Mouse (Mus musculus) lung, embryonic 15.5 days (tissue): Measurements from ENCODE around the gene N4bp1. TPM values are rescaled to one million over a fixed set of nuclear protein-coding genes. Genes with fewer than 3 reads are reported as not detected.

Experiments
- ATAC-seq: fragments of 200-750 bp; cut with Nextera tagmentation; 2 replicates; pipeline ENCODE4 v1.8.0; 2017; ENCODE audit warnings: moderate number of reproducible peaks, borderline replicate concordance; ENCODE audit not compliant: low FRiP score, low TSS enrichment; ENCODE audit errors: extremely low read depth
- H3K27ac ChIP-seq: fragments of 300-500 bp; sonication (generic); 2 replicates; pipeline ENCODE4 v1.5.1; 2015; ENCODE audit warnings: moderate library complexity, mild to moderate bottlenecking, inconsistent platforms
- H3K27me3 ChIP-seq: fragments of 300-500 bp; sonication (generic); 2 replicates; pipeline ENCODE4 v1.6.1; 2015; ENCODE audit warnings: inconsistent platforms
- H3K36me3 ChIP-seq: fragments of 300-500 bp; sonication (generic); 2 replicates; pipeline ENCODE4 v1.6.1; 2015; ENCODE audit warnings: inconsistent platforms
- H3K4me1 ChIP-seq: fragments of 300-500 bp; sonication (generic); 2 replicates; pipeline ENCODE4 v1.6.1; 2015; ENCODE audit warnings: inconsistent platforms
- H3K4me2 ChIP-seq: fragments of 300-500 bp; sonication (generic); 2 replicates; pipeline ENCODE4 v1.6.1; 2015; ENCODE audit warnings: inconsistent platforms, mild to moderate bottlenecking, moderate library complexity
- H3K4me3 ChIP-seq: fragments of 300-500 bp; sonication (generic); 2 replicates; pipeline ENCODE4 v1.5.1; 2015; ENCODE audit warnings: mild to moderate bottlenecking, inconsistent platforms
- H3K9ac ChIP-seq: fragments of 300-500 bp; sonication (generic); 2 replicates; pipeline ENCODE4 v1.6.1; 2015; ENCODE audit warnings: inconsistent platforms
- H3K9me3 ChIP-seq: fragments of 300-500 bp; sonication (generic); 2 replicates; pipeline ENCODE4 v1.6.1; 2016; ENCODE audit warnings: inconsistent platforms
- whole genome bisulfite sequencing: fragments of 180-500 bp; shearing (Covaris S2); methylation state at CpG from one replicate; pipeline ENCODE4 v1.1.7; 2015; 5-methylcytosine and 5-hydroxymethylcytosine counted together
- polyA plus RNA-seq: library from polyadenylated mRNA; unstranded; fragments of >200 nt; fragmentation: Nextera tagmentation; extraction: Ambion mirVana; gene quantifications from 2 replicates; pipeline ENCODE4 v1.2.1, GENCODE M21; 2015

N4bp1 gene
- polyA plus RNA-seq, 1 experiment from 2014 or later = 8.8 TPM

DNA sequence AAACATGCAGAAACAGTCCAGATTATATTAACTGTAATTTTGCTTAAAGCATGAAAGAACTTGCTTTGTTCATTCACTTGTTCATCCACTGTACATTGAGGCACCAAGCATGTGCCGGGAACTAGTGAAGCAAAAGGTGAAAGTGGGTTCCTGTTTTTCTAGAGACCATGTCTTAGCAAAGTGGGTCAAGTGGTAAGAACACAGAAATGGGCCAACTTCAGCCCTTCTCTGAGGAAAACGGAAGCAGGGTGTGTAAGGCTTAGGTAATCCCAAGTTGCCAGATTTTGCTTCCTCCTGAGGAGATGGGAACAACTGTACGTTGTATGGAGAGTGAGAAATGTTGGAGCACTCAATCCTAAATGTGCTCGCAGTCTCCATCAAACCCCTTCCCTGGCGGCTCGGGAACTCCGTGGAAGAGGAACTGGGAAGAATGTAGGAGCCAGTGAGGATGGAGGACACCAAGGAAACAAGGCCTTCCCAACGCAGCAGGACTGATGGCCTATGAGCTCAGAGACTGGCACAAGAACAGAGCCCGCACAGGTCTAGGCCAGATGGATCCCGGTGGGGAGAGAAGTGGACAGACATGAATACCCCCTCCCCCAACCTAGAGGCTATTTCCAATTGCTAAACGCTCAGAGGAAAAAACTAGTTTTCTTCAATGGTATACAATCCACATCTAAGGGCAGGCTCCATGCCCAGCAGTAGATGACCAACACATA is 12.8 kb downstream of the N4bp1 start:
- H3K9me3 ChIP-seq = no peaks in the 10 kb centered on the region
- no peak overlapping the region for H3K4me3 ChIP-seq
- no peak overlapping the region for H3K4me2 ChIP-seq
- H3K9ac ChIP-seq = no peak overlapping the region
- peaks cover 18% of the 10 kb centered on the region for H3K4me1 ChIP-seq
- WGBS = 87% methylated on average over 11 of the region's 11 CpGs
- no peak for ATAC-seq
- no peaks in the 10 kb centered on the region for H3K27me3 ChIP-seq
- no peaks in the 10 kb centered on the region for H3K36me3 ChIP-seq
- no peak overlapping the region for H3K27ac ChIP-seq

DNA sequence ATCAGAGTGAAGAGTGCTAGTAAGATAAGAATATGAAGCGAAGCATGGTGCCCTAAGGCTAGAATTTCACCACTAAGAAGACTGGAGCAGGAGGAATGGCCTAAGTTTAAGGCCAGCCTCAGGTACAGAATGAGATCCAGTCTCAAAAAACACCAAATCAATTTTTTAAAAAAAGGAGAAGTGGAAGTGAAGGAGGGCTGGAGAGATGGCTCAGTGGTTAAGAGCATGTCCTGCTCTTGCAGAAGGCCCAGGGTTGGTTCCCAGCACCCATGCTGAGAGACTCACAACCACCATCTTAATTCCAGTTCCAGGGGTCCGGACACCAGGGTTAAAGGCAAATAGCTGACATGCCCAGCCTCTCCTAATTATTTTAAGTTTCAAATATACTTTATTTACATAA is 13.6 kb downstream of the N4bp1 start:
- Histone ChIP-seq H3K27me3 (no peaks in the 10 kb centered on the region), H3K9ac (no peak overlapping the region), H3K4me1 (peaks cover 18% of the 10 kb centered on the region), H3K4me3 (no peak overlapping the region), H3K27ac (no peak overlapping the region), H3K36me3 (no peaks in the 10 kb centered on the region), H3K9me3 (no peaks in the 10 kb centered on the region), H3K4me2 (no peak overlapping the region)
- no peak for ATAC-seq
- WGBS = 90% methylated on average over 2 of the region's 2 CpGs

DNA sequence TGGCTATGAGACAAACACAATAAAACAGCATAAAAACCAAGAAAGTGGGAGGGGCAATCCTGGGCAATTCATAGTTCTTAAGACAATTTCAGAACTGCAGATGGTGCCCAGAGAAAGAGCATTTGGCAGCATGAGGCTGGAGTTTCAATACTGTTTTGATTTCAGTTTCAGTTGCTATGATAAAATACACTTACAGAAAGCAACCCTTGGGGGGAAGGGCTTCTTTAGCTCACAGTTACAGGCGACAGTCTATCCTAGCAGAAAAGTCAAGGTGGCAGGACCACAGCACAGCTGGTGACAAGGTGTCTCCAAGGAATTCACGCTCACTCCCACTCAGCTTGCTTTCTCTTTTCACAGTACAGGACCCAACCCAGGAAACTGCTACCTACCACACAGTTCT is 14.3 kb downstream of the N4bp1 start:
- 63% methylated on average over 2 of the region's 2 CpGs for WGBS
- H3K4me2 ChIP-seq = no peak overlapping the region
- no peaks in the 10 kb centered on the region for H3K9me3 ChIP-seq
- H3K27ac ChIP-seq = no peak overlapping the region
- no peak overlapping the region for H3K9ac ChIP-seq
- H3K4me1 ChIP-seq = peaks cover 18% of the 10 kb centered on the region
- no peaks in the 10 kb centered on the region for H3K36me3 ChIP-seq
- no peak overlapping the region for H3K4me3 ChIP-seq
- no peaks in the 10 kb centered on the region for H3K27me3 ChIP-seq
- ATAC-seq = no peak

DNA sequence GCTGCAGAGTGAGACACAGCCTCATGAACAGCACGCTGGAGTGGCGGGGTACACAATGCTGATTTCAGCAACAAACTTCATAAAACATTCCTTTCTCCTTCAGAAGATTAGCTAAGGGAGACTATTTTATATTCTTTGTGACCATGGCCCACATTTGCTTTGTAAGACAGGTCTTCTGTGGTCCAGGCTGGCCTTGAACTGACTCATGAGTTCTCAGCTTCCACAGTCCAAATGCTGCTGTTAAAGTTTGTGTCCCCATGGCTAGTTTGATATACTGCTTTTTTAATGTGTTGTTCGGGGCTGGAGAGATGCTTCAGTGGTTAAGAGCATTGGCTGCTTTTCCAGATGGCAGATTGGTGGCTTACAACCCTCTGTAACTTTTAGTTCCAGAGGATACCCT is 17.0 kb downstream of the N4bp1 start:
- H3K27me3 ChIP-seq = no peaks in the 10 kb centered on the region
- ATAC-seq = no peak
- no peak overlapping the region for H3K4me3 ChIP-seq
- H3K4me1 ChIP-seq = peaks cover 13% of the 10 kb centered on the region
- H3K9me3 ChIP-seq = no peaks in the 10 kb centered on the region
- WGBS = 81% methylated on average over 3 of the region's 3 CpGs
- H3K27ac ChIP-seq = no peak overlapping the region
- H3K9ac ChIP-seq = no peak overlapping the region
- no peaks in the 10 kb centered on the region for H3K36me3 ChIP-seq
- no peak overlapping the region for H3K4me2 ChIP-seq

DNA sequence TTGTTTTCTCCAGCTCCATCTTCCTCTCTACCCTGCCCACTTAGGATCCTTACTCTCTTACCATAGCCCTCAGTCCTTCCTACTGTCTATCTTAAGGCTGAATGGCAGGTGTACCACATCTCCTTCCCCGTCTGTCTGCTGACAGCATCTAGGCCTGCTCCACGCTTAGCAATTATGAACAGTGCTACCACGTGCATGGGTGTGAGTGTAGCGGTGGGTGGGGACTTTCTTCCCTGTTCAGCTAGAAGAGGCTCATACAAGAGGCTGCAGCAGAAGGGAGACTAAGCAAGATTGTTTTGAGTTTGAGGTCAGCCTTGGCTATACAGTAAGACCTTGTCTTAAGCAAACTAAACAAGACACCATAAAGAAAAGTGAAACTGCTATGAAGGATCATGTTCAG is 20.3 kb downstream of the N4bp1 start:
- Histone ChIP-seq H3K27ac (no peak overlapping the region), H3K9ac (no peak overlapping the region), H3K4me1 (0 out of 2 replicates have a peak, but pooled peaks cover 4% of the 10 kb centered on the region), H3K36me3 (peaks cover 11% of the 10 kb centered on the region), H3K4me3 (no peak overlapping the region), H3K9me3 (no peaks in the 10 kb centered on the region), H3K27me3 (no peaks in the 10 kb centered on the region), H3K4me2 (no peak overlapping the region)
- ATAC-seq = no peak
- WGBS = 75% methylated on average over 4 of the region's 4 CpGs

DNA sequence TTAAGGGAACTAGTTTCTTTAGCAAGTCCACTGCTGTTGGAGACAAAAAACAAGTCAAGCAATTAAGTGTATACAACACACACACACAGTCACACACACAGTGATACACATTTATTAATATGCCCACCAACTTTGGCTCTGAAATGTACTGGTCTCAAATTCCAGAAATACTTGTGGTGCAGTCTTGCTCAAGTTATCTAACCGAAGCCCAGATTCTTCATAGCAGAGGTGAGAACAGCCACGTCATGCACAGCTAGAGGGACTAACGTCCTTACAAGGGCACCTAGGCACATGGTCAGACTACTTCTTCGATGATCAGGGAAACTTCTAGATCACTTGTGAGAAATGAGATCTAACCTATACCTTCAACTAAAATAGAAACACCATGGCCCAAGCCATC is 22.2 kb downstream of the N4bp1 start:
- ATAC-seq = no peak
- H3K9me3 ChIP-seq = no peaks in the 10 kb centered on the region
- no peak overlapping the region for H3K9ac ChIP-seq
- no peak overlapping the region for H3K27ac ChIP-seq
- no peak overlapping the region for H3K4me3 ChIP-seq
- no peaks in the 10 kb centered on the region for H3K27me3 ChIP-seq
- H3K4me2 ChIP-seq = no peak overlapping the region
- H3K4me1 ChIP-seq = 0 out of 2 replicates have a peak, but pooled peaks cover 5% of the 10 kb centered on the region
- 47% methylated on average over 4 of the region's 4 CpGs for WGBS
- H3K36me3 ChIP-seq = peaks cover 16% of the 10 kb centered on the region

DNA sequence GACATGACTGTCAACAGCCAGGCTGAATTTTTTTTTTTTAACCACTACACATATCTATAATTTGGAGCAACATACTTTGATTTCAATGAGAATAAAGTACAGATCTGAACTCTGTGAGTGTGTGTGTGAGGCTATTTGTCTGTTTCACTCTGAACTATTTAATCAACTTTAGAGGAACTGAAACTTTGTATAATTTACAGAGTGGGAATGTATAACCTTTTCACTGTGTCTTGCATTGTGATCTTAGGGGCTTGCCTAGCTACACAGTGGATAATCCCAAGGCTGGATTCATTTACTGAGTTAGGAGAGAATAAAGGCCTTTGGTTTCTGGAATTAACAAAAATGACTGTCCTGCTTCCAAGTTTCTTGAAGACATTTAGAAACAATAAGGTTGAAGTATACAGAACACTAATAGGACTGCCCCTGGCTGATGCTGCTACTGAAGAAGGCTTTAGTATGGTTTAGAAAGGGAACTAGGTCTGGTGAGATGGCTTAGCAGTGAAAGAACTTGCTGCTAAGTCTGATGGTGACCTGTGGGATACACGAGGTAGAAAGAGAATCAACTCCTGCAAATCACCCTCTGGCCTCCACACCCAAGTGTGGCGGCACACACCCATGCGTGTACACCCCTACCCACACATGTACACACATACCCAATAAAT is 22.8 kb downstream of the N4bp1 start:
- no peak overlapping the region for H3K9ac ChIP-seq
- no peak overlapping the region for H3K4me3 ChIP-seq
- no peaks in the 10 kb centered on the region for H3K27me3 ChIP-seq
- H3K4me2 ChIP-seq = no peak overlapping the region
- no peak for ATAC-seq
- H3K36me3 ChIP-seq = peaks cover 16% of the 10 kb centered on the region
- no peak overlapping the region for H3K27ac ChIP-seq
- no peaks in the 10 kb centered on the region for H3K9me3 ChIP-seq
- H3K4me1 ChIP-seq = 0 out of 2 replicates have a peak, but pooled peaks cover 8% of the 10 kb centered on the region
- WGBS = 83% methylated on average over 3 of the region's 3 CpGs

DNA sequence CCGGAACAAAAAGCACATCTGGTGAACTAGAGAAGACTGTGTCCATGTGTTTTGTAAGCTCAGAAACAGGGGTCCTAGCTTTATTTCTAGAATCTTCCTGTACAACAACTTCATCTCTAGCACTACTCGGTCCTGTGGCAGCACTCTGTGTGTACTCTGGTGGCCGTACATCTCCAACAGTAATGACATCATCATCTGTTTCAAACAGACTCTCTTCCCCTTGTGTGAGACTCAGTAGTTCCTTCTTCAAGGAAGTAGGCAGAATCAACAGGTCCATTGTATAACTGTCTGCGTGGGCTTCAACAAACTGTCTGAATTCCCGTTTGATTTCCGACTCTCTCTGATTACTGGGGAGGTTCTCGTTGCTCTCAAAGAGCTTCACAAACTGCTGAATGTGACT is 23.5 kb downstream of the N4bp1 start:
- H3K4me3 ChIP-seq = no peak overlapping the region
- no peak overlapping the region for H3K4me2 ChIP-seq
- H3K36me3 ChIP-seq = peaks cover 16% of the 10 kb centered on the region
- ATAC-seq = no peak
- H3K27ac ChIP-seq = no peak overlapping the region
- no peak overlapping the region for H3K9ac ChIP-seq
- H3K4me1 ChIP-seq = 0 out of 2 replicates have a peak, but pooled peaks cover 8% of the 10 kb centered on the region
- H3K27me3 ChIP-seq = no peaks in the 10 kb centered on the region
- H3K9me3 ChIP-seq = no peaks in the 10 kb centered on the region
- 66% methylated on average over 7 of the region's 7 CpGs for WGBS

DNA sequence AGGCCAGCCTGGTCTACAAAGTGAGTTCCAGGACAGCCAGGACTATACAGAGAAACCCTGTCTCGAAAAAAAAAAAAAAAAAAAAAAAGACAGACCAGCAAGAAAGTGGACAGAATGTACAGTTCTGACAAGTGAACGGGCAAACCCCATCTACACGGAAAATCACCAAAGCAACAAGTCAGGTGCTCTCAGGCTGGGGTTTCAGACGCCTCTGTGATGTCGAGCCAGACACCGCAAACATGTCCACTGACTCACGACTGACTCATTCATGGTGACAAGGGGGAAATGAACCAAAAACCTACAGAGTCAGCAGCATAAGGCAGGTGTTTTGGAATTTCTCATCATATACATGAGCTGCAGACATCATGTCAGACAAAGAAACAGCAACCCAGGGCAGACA is 28.8 kb downstream of the N4bp1 start:
- no peaks in the 10 kb centered on the region for H3K9me3 ChIP-seq
- no peak overlapping the region for H3K27ac ChIP-seq
- no peak for ATAC-seq
- 75% methylated on average over 7 of the region's 7 CpGs for WGBS
- peaks cover 12% of the 10 kb centered on the region; the same call in 1 of the 2 replicates for H3K36me3 ChIP-seq
- no peak overlapping the region for H3K4me2 ChIP-seq
- H3K27me3 ChIP-seq = no peaks in the 10 kb centered on the region
- peaks cover 15% of the 10 kb centered on the region; the same call in 1 of the 2 replicates for H3K4me1 ChIP-seq
- no peak overlapping the region for H3K4me3 ChIP-seq
- no peak overlapping the region for H3K9ac ChIP-seq

DNA sequence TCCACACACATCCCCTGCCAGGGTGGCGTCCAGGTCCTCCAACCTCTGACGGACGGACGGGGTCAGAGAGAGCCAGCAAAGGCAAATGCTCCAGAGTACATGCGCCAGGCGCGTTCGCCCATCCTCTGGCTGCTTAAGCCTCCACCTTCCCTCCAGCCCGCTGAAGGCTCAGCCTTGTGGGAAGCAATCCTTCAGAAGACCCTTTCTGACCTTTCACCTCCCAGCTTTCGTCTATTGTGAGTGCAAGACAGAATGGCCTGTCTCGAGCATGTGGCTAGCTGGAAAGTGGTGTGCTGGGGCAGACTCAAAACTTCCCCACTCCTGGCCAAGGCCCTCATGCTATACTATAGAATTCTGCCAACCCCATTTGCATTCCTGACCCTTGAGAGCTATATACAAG is 30.4 kb downstream of the N4bp1 start:
- no peak for ATAC-seq
- H3K9ac ChIP-seq = no peak overlapping the region
- 65% methylated on average over 11 of the region's 11 CpGs for WGBS

DNA sequence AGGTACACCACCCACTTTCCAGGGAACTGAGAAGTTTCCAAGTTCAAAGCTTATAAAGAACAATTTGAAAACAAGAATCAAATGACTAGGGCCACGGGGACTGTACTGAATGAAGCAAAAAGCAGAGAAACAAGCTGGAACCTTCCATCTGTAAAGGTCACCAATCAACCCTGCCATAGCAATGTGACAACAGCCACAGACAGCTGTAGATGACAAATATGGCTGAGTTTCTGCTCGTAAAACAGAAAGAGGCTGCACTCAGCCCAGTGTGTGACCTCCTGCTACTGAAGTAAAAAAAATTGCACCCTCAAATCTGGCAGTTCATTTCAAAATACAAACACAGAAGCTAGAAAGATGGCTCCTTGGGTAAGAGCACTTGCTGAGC is 31.1 kb downstream of the N4bp1 start:
- no peak overlapping the region for H3K27ac ChIP-seq
- H3K9me3 ChIP-seq = no peaks in the 10 kb centered on the region
- ATAC-seq = no peak

More for the DNA sequence above, 30.4 kb downstream of the N4bp1 start:
- Histone ChIP-seq H3K4me1 (peaks cover 15% of the 10 kb centered on the region; the same call in 1 of the 2 replicates), H3K27me3 (no peaks in the 10 kb centered on the region), H3K9me3 (no peaks in the 10 kb centered on the region), H3K4me3 (no peak overlapping the region), H3K4me2 (no peak overlapping the region), H3K27ac (no peak overlapping the region), H3K36me3 (peaks cover 11% of the 10 kb centered on the region)

DNA sequence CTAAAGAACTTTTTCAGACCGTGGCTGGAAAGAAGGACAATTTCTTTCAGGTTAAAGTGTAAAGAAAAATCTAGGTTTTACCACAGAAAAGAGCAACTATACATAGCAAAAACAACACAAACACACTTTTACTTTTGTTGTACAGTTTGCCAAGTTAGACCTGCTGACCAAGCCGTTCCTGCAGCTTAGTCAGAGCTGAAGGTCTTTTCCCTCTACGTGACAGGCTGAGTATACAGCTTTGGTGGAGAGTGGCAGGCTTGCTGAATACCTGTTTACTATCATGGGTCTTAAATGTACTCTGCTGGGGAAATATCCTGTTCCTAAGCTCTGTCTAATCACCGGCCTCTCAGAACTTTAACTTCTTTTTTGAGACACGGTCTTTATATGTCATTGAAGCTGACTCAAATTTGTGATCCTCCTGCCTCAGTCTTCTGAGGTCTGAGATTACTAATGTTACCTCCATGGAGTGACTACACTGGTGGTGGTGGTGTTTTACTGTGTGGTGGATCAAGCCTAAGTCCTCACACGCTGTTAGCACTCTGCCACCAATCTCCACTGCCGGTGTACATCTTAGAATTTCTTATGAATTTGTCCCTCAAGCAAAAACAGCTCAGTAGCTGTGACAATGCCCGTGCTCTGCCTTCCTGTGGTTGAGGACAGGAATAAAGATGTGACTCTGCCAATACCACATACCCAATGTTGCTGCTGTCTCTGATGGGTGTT is 31.6 kb downstream of the N4bp1 start:
- no peaks in the 10 kb centered on the region for H3K27me3 ChIP-seq
- 87% methylated on average over 8 of the region's 8 CpGs for WGBS
- H3K4me2 ChIP-seq = no peak overlapping the region
- H3K4me3 ChIP-seq = no peak overlapping the region
- no peak overlapping the region for H3K27ac ChIP-seq
- no peak overlapping the region for H3K9ac ChIP-seq
- peaks cover 15% of the 10 kb centered on the region; the same call in 1 of the 2 replicates for H3K4me1 ChIP-seq
- no peaks in the 10 kb centered on the region for H3K9me3 ChIP-seq
- peaks cover 7% of the 10 kb centered on the region for H3K36me3 ChIP-seq
- ATAC-seq = no peak

More for the DNA sequence above, 31.1 kb downstream of the N4bp1 start:
- WGBS = 49% methylated on average over 2 of the region's 2 CpGs
- Histone ChIP-seq H3K36me3 (peaks cover 7% of the 10 kb centered on the region), H3K4me2 (no peak overlapping the region), H3K27me3 (no peaks in the 10 kb centered on the region), H3K4me1 (peaks cover 15% of the 10 kb centered on the region; the same call in 1 of the 2 replicates), H3K4me3 (no peak overlapping the region), H3K9ac (no peak overlapping the region)
